Mouse (Mus musculus): ENCODE measurements at regions not wholly inside any gene's neighbourhood (a gene's known extent, or its start where the extent isn't known, plus 50 kb on each side); places are given as distances from the start of the nearest gene placed in this dataset.
"Not testable (repeated sequence)": the region's sequence is repeated elsewhere in the genome, so short reads cannot be mapped to it uniquely, and the experiment has no call there.

GRCm38 (mm10) chr4:35331161-35331560 is 105.2 kb upstream of the C9orf72 start:
- no peak for DNase-seq

GRCm38 (mm10) chr4:35325300-35325699 is 99.3 kb upstream of the C9orf72 start:
- DNase-seq = no peak

GRCm38 (mm10) chr4:35322432-35323173 is 96.6 kb upstream of the C9orf72 start:
- DNase-seq = no peak

GRCm38 (mm10) chr4:35310396-35310977 is 84.5 kb upstream of the C9orf72 start:
- peak; percentile 28 to 62 for DNase-seq

- DNase-seq = no peak
Observed at GRCm38 (mm10) chr4:35308221-35308620, 82.2 kb upstream of the C9orf72 start.

GRCm38 (mm10) chr4:35305210-35305609 is 79.2 kb upstream of the C9orf72 start:
- no peak for DNase-seq

- DNase-seq = no peak
Observed at GRCm38 (mm10) chr4:35300848-35301247, 74.9 kb upstream of the C9orf72 start.

GRCm38 (mm10) chr4:35300374-35300773 is 74.4 kb upstream of the C9orf72 start:
- not testable (repeated sequence) for DNase-seq

- no peak for DNase-seq
Observed at GRCm38 (mm10) chr4:35284611-35285010, 58.6 kb upstream of the C9orf72 start.

Data from kidney, adult 8-10 months (tissue).